ENCODE assay signal across 8 mouse cellular contexts in genomic region chr17:70872094-70872929, GRCm38 (mm10). TPM values are rescaled to one million over a fixed set of nuclear protein-coding genes. Genes with fewer than 3 reads are reported as not detected.
DNase-seq lines count a peak whose midpoint lies in the region; ATAC-seq lines count a peak whose summit lies in the region.

No protein-coding gene starts in this region.

- WGBS in kidney, embryonic 14.5 days: 21% methylated on average over 14 of the region's 14 CpGs
- WGBS in forebrain, embryonic 16.5 days: 5% methylated on average over 14 of the region's 14 CpGs

- H3K4me2 ChIP-seq in kidney, embryonic 14.5 days (replicated peaks; ENCODE audit: low read depth, low read length): no peak overlapping the region
- H3K4me2 ChIP-seq in forebrain, embryonic 16.5 days (ENCODE audit: low read length): peak overlapping the region; percentile 62

- no peak overlapping the region for H3K4me3 ChIP-seq in kidney, embryonic 14.5 days (ENCODE audit: low read length)
- H3K4me3 ChIP-seq in forebrain, embryonic 16.5 days (replicated peaks; ENCODE audit: low read length): peak overlapping the region; percentile 39; the same call in 1 of the 2 replicates

- H3K9me3 ChIP-seq in kidney, embryonic 14.5 days (ENCODE audit: control insufficient read depth, low read length): no peaks in the 10 kb centered on the region
- no peaks in the 10 kb centered on the region for H3K9me3 ChIP-seq in forebrain, embryonic 16.5 days (ENCODE audit: control insufficient read depth, low read length)

- H3K36me3 ChIP-seq in kidney, embryonic 14.5 days (ENCODE audit: control insufficient read depth, insufficient read depth, low read length): no peaks in the 10 kb centered on the region
- H3K36me3 ChIP-seq in forebrain, embryonic 16.5 days (ENCODE audit: control insufficient read depth, insufficient read depth): no peaks in the 10 kb centered on the region

- H3K9ac ChIP-seq in kidney, embryonic 14.5 days (ENCODE audit: low read depth, low read length): no peak overlapping the region
- peak overlapping the region; percentile 39; the same call in 1 of the 2 replicates for H3K9ac ChIP-seq in forebrain, embryonic 16.5 days (replicated peaks; ENCODE audit: low read depth, low read length)

- no peaks in the 10 kb centered on the region for H3K27me3 ChIP-seq in kidney, embryonic 14.5 days (ENCODE audit: control insufficient read depth, insufficient read depth, low read length)
- no peaks in the 10 kb centered on the region for H3K27me3 ChIP-seq in forebrain, embryonic 16.5 days (replicated peaks; ENCODE audit: control insufficient read depth, insufficient read depth, low read length)

- H3K4me1 ChIP-seq in kidney, embryonic 14.5 days (ENCODE audit: control insufficient read depth, insufficient read depth, low read length): peaks cover 5% of the 10 kb centered on the region; the same call in 1 of the 2 replicates
- H3K4me1 ChIP-seq in forebrain, embryonic 16.5 days (replicated peaks; ENCODE audit: control insufficient read depth, insufficient read depth, low read length): peaks cover 16% of the 10 kb centered on the region

- ATAC-seq in kidney, embryonic 14.5 days (ENCODE audit: low FRiP score, low TSS enrichment): peak; percentile 72
- ATAC-seq in forebrain, embryonic 16.5 days: peak; percentile 88

- no peak for DNase-seq in kidney, adult 9 months
- DNase-seq in Muller cell, postnatal 12 days (ENCODE audit: inconsistent ontology term): peak; percentile 65
- DNase-seq in mesoderm, embryonic 11.5 days (ENCODE audit: low read depth, low spot score): peak; percentile 75
- DNase-seq in spleen, postnatal 10 days (ENCODE audit: low spot score in 2 of 2): no peak
- no peak for DNase-seq in heart, adult 11 months
- DNase-seq in gastrocnemius, postnatal 14 days: no peak

- intact Hi-C loops in gastrocnemius, postnatal 14 days (cut with DNase I; ENCODE audit: low total_unique reads): no loop called here

- no peak overlapping the region for H3K27ac ChIP-seq in kidney, embryonic 14.5 days (ENCODE audit: low read depth, low read length)
- peak overlapping the region; percentile 16; the same call in 1 of the 2 replicates for H3K27ac ChIP-seq in forebrain, embryonic 16.5 days (ENCODE audit: low read length)

RNA-seq across cellular contexts. Expression of gene Tgif1, which starts 19.0 kb away (rescaled TPM):
- 82.8 and 88.6 TPM in 2 replicates for polyA plus RNA-seq in kidney, embryonic 14.5 days (2014; fragmentation: Nextera tagmentation; extraction: Ambion mirVana)
- polyA plus RNA-seq in forebrain, embryonic 16.5 days (2015; fragmentation: Nextera tagmentation; extraction: Ambion mirVana): 9.7 and 11.8 TPM in 2 replicates
- 1 to 10 TPM; 7.2 to 7.3 TPM for total RNA-seq in gastrocnemius, postnatal 14 days (2021)

Comparison
In these comparisons a context has a peak if more than half of its experiments do, and no peak if none do; other contexts are left out.
1. DNase-seq: peak in Muller cell, postnatal 12 days (single experiment) and mesoderm, embryonic 11.5 days (single experiment); none in kidney, adult 9 months (single experiment), spleen, postnatal 10 days (0 of 2), heart, adult 11 months (single experiment) and gastrocnemius, postnatal 14 days (single experiment).